Mouse (Mus musculus) layer of hippocampus, adult 9-11 months (tissue): ENCODE results near the gene Usb1.
A peak's percentile ranks its signal among the peaks of the same experiment; 100 is the strongest.

Experiments
- DNase-seq: peaks from one replicate; pipeline ENCODE4 v3.0.0; 2022

Usb1 gene

GRCm38 (mm10) chr8:95331720-95332436, at the start of gene Usb1, which contains the start of gene Zfp319:
Gene Usb1, plus strand, starts transcription at chr8:95332284.
Gene Zfp319, minus strand, starts transcription at chr8:95331950.
- DNase-seq: peak; percentile 93

DNA sequence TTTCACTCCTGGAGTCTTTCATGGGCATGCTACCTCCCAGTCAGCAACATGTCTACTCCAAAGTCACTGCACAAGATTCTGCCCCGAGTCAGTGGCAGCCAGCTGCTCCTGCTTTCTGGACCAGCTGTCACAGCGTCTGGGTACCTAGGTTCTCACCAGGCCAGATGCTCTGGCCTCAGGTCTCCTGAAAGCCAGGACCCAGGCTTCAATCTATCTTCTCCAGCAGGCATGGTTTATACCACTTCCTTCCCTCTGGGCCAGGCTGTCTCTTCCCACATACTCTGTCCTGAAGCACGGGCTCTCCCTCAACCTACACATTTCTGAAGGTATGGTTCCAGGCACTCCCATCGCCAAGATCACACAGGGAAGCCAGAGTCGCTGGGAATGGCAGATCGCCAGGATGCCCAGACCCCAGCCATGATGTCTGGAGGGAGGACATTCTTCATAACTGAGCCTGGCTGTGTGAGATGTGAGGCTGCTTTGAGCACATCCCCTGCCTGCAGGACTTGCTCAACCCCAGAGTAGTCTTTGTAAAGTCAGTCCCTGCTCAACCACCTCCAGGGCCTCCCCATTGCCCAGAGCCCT, 42.9 kb upstream of the Usb1 start:
- no peak for DNase-seq

DNA sequence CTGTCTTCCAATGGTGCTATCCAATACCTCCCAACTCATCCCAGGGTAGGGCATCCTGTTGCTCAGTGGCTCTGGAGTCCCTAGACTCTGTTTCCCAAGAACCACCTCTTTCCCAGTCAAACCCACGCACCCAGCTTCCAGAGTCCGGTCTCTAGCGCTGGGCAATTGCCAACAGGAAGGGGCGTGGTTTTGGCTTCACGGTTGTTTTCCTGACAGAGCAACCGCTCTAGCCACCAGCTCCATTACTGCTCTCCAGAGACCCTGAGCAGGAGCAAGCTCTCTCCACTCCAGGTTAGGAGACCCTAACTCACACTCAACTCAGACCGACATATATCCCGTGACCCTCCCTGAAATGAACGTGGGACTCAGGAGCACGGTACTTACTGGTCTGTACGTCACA, 38.9 kb upstream of the Usb1 start:
- DNase-seq: peak; percentile 42

DNA sequence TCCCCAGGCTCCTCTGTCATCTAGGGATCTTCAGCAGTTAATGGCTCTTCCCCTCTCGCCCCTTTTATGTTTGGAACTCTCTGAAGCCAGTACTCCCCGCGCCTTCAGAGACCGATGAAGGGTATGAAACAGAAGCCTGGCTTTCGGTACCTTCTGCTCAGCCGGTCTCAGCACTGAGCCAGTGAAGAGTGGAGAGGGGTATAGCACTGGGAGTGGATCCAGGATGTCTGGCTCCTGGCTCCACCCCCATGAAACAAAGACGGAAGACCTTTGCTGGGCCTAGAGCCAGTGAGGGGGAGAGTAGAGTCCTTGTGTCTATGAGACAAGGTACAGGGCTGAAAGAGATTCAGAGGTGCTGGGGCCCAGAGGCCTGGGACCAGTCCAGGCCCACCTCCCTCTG, 38.2 kb upstream of the Usb1 start:
- DNase-seq: no peak

GRCm38 (mm10) chr8:95302410-95302809, 29.7 kb upstream of the Usb1 start:
- DNase-seq: no peak

DNA sequence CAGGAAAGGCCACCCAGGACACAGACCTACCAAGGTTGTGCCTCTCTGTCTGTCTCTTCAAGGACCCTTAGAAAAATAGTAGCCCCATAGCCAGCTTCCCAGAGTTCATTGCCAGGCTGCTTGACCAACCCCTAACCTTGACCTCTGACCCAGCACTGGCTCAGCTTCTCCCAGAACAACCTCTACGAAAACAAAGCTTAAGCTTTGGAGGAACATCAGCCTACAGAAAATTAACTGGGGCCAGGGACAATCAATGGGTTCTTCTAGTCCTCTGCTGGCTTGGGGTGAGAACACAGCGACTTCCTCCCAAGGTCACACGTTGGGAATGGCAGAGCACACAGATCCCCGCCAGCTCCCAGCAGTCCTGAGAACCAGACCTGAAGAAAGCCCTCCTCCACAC, 26.6 kb upstream of the Usb1 start:
- no peak for DNase-seq

GRCm38 (mm10) chr8:95306431-95306830, 25.7 kb upstream of the Usb1 start, which contains the start of gene Cngb1:
Gene Cngb1, minus strand, starts transcription at chr8:95306585.
- no peak for DNase-seq

DNA sequence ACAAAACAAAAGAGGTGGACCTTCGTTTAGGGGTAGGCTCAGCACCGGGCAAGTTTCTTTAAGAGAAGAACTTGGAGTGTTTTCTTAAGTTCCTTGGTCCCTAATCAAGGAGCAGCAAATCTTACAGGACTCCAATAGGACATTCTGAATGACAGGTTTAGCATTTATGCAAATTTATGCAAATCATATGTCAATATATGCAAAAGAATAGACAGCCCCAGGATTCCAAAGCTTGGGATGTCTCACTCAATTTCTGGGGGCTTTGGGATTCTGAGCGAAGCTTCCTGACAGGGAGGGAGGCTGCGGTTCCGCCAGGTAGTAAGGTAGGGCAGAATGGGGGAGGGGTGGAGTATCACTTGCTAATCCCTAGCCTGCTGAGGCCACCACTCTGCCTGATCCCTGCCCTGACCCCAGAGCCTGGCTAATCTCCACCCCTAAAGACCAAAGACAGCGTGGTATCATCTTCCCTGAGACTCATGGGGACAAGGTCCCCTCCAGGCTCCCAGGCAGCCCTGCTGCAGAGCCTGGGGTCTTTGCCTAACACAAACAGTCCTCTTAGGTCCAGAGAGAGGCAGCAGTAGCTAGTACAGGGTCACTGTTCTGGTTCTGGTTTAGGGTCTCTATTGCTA, 21.6 kb upstream of the Usb1 start, which contains the start of gene Tepp:
Gene Tepp (plus strand): TSS at position 225 of the 629 bp plus-strand sequence.
- no peak for DNase-seq

GRCm38 (mm10) chr8:95312836-95313235, 19.2 kb upstream of the Usb1 start:
- DNase-seq: no peak

GRCm38 (mm10) chr8:95313857-95314256, 18.2 kb upstream of the Usb1 start:
- DNase-seq: no peak

GRCm38 (mm10) chr8:95314707-95315106, 17.4 kb upstream of the Usb1 start:
- no peak for DNase-seq

- no peak for DNase-seq
Measured at GRCm38 (mm10) chr8:95315350-95315749, 16.7 kb upstream of the Usb1 start.

- no peak for DNase-seq
Measured at GRCm38 (mm10) chr8:95320224-95321139, 11.6 kb upstream of the Usb1 start.

DNA sequence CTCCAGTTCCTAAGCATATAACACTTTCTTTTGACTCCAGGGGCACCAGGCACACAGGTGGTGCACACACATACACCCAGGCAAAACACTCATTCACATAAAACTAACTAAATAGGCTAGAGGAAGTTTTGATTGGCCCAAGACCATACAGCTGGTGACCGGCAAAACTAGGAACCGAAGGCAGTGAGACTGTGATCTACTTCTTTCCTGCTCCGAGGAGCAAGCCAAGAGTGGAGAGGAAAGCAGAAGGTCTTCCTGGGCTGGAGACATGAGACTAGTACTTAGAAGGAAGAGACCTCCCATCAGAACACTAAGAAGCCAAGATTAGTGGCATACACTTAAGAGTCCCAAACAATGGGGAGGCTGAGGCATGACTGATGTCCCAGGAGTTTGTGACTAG, 8.9 kb upstream of the Usb1 start:
- no peak for DNase-seq

DNA sequence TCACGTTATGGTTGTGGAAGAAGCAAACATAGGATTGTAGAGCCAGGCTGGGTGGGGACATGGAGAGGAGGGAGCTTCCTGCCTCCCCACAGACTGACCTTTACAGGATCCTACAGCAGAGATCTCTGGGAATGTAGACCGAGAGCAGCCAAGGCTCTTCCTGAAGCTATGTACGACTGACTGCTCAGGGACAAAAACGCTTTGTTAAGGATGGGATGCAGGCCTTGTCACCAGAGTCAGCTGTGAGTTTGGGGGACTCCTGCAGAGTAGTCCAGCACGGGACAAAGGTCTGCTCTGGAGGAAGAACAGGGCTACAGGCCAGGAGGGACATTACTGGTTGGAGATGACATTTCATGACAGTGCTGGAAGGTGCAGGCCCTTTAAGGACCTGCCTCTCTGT, 7.4 kb upstream of the Usb1 start:
- no peak for DNase-seq

- DNase-seq: no peak
Measured at GRCm38 (mm10) chr8:95326822-95327221, 5.3 kb upstream of the Usb1 start.

- DNase-seq: no peak
Measured at GRCm38 (mm10) chr8:95327866-95328465, 4.1 kb upstream of the Usb1 start.

GRCm38 (mm10) chr8:95330367-95330766, 1.7 kb upstream of the Usb1 start:
- DNase-seq: no peak

DNA sequence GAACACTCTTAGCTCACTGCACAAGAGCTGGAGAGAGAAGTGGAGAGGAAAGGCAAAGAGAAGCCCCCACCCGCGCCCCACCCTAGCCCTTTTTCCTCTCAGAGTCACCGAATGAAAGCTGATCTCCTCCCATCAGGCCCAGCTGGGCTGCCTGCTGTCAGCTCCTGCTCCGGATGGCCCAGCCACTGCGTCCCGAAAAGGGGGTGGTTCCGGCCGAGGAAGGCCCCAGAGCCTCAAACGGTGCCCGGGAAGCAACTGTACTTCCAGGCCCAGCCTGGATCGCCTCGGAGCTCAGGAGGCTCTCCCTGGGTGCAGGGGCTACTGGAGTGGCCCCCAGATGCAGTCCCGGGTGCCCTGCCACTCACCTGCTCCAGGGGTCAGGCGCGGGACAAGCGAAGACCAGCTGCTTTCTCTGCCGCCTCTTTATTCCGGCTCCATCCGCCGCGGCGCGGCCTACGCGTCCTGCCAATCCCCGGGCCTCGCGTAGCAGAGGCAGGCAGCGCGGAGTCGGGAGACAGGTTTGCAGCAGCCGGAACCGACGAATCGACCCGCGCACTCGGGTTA, 846 bp upstream of the Usb1 start:
- DNase-seq: peak; percentile 51

DNA sequence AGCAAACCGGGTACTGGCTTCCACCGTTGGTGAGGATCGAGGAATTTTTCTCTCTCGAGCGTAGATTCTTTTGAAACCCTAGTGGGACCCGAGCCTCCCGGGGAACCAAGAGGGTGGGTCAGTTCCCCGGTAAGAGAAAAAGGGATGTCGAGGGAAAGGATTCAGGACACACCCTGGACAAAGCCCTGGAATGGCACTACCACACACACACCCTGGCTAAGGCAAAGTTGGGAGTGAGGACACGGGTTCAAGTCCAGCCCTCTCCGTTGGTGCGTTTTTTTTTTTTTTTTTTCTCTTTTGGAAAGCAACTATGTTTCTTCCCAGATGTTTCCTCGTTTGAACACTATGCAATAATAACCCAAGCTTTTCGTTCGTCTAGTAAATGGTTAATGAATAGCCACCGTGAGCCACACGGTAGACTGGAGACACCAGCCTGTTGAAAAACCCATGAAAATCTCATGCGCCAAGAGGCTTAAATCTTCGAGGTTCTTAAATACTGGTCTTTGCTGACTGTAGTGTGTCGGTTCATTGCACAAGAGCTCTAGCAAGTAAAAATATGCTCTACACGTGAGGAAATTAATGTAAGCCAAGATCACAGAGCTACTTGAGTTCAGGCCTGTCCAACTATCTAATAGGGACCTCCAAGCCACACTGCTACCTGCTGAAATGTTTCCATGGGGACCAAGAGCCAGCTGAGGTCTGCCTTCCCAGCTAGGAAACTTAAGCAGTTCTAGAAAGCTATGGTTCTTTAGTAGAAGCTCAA, 534 bp downstream of the Usb1 start:
- DNase-seq: no peak

DNA sequence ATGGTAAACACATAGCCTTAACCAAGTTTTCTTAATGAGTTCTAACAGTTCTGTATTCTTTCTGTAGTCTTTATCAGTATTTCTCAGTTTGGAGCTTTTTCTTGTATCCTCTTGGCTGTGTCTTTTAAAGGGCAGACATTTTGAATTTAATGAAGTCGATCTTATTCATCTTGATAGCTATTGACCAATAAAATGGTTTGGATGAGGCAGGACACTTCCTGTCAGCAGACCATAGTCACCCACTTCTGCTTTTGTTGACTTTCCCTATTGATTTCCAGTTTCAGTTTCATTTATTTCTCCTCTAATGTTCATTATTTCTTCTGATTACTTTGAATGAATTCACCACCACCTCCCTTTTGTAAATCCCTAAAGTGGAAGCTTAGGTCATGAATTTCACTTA, 3.6 kb downstream of the Usb1 start:
- DNase-seq: no peak
